Mouse (Mus musculus) cerebellum, postnatal 4 days (tissue): ENCODE measurements around the gene Ube2z.

Experiments used
- DNase-seq, 2 experiments: peaks; one replicate each; pipeline ENCODE4 v3.0.0; 2022; ENCODE audit warnings: low spot score in 2 of 2, mixed read lengths in 1 of 2

Gene Ube2z

DNA sequence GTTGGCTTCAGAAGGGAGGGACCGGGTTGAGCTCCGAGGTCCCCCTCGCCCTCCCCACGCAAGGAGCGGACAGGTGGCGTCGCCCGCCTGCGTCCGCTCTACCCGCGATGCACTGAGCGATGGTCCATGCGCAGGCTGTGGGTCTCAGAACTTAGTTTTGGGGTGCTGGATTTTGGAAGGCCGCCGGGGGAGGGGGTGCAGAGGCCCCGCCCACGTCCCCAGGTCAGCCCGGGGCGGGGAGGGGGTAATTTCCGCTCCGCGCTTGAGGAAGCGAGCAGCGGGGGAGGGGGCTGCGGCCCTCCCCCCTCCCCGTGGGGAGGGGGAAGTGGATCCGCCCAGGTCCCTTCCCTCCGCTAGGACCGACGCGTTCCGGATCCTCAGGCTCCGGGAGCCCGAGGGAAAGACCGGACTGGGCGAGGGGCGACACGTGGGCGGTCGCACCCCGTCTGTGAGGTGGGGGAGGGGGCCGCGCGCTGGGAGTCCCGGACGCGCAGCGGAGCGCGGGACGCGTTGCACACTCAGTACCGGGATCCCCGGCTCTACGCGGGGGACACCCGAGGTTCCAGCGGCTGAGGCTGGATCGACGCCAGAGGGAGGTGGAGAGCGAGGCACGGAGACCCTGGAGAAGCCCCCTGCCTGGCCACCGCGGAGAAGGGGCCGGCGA is 58.2 kb downstream of the Ube2z start:
- peak in 1 of 2 experiments; percentile 33 for DNase-seq

GRCm38 (mm10) chr11:96006367-96006851 is 58.8 kb downstream of the Ube2z start:
- no peak for DNase-seq

GRCm38 (mm10) chr11:96005403-96006271 is 59.6 kb downstream of the Ube2z start, which contains the start of gene Igf2bp1:
Igf2bp1 (minus strand) TSS chr11:96005940.
- peak in 1 of 2 experiments; percentile 27 for DNase-seq

- DNase-seq, result peak in 1 of 2 experiments; percentile 42
These were observed 60.3 kb downstream of the Ube2z start for GRCm38 (mm10) chr11:96004793-96005402.

DNA sequence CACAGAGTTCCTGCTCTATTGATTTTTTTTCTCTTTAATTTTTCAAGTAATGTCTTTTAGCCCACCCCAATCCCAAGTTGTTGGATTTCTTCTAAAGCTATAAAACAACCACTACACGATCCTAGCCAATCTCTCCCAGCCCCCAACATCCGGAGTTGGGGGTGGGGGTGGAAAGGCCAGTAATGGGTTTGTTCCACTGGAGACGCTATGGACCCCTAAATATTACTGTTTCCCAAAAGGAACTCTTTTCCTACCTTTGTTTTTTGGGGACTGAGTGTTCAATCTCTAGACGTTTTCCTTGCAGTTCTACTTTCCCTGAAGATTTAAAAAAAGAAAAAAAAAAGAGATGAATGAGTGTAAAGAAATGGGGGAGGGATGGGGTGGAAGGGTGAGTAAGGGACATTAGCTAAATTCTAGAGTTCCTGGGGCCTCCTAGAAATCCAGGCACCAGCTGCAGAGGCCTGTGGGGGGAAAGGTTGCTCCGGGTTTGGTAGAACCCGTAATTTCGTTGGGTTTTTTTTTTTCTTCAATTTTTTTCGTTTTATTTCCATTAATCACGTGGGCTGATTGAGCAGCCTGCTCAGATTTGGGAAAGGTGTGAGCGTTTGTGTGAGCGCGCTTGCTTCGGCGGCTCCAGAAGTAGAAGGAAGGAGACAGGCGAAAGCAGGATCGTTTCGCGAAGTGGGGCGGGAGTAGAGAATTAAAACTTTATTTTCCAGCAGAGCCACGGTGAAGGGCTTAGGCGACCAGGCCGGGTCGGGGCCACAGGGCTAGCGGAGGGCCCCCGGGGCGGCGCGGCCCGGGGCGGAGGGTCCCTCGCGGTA is 61.0 kb downstream of the Ube2z start:
- no peak for DNase-seq

DNA sequence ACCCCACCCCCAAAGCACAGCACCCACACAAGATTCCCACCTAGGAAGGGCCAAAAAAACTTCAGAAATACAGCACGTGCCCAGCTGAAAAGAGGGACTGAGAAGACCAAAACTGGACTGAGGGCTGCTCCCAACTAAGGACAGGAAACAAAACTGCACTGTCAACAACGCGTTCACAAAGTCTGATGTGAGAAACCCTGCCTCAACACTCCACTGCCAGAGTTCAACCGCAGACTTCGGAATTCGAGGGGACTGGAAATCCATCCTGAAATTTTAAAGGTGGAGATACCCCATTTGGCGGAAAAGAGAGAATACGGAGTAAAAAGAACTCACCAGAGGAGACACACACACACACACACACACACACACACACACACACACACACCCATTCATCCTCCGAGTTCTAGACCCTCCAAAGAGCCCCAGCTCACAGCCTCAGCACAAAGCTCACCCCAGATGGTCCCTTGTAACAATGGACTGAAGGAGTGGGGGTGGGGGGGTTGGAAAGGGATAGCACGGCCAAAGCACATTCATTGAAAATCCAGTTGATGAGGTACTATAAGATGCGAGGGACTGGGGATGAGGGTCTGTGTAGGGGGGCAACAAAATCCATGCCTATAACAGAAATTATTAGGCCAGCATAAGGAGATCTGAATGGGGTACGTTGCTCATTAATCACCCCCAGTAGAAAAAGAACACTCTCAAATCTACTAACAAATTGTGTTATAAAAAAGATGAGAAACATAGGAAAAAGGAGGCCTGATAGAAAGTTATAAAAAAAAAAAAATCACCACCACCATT is 61.9 kb downstream of the Ube2z start:
- no peak for DNase-seq
